Mouse (Mus musculus) megakaryocyte, embryonic 14.5 days (primary cell): ENCODE measurements around the gene Dscam.

Experiments
- FLI1 ChIP-seq: IDR thresholded peaks from 2 replicates; pipeline ENCODE4 v1.6.1; 2012; ENCODE audit warnings: low read length, inconsistent platforms, mixed read lengths
- GATA1 ChIP-seq: IDR thresholded peaks from 3 replicates; pipeline ENCODE4 v1.6.1; 2012; ENCODE audit warnings: mixed read lengths, low read length, inconsistent platforms, borderline replicate concordance

DNA sequence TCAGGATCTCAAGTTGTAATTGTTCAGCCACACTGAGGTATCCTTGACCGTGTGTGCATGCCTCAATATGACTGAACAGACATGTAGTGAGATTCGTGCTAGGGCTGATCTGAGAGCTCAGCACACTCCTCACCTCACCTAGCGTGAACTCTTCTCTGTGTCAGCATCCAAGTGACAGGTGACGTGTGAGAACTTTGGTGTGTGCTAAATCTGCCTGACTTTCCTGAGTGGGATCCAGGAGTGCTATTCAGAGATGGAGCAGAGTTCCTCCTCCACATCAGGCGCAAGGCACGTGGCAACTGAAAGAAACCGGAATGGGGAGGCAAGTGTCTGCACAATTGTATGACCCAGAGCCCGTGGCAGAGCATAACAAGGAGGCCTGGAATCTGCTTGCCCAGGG lies 490.6 kb downstream of the Dscam start:
- TF ChIP-seq GATA1 (no peak), FLI1 (no peak)
